Comparison of ENCODE assay signal across 14 mouse cellular contexts in the genomic region with DNA sequence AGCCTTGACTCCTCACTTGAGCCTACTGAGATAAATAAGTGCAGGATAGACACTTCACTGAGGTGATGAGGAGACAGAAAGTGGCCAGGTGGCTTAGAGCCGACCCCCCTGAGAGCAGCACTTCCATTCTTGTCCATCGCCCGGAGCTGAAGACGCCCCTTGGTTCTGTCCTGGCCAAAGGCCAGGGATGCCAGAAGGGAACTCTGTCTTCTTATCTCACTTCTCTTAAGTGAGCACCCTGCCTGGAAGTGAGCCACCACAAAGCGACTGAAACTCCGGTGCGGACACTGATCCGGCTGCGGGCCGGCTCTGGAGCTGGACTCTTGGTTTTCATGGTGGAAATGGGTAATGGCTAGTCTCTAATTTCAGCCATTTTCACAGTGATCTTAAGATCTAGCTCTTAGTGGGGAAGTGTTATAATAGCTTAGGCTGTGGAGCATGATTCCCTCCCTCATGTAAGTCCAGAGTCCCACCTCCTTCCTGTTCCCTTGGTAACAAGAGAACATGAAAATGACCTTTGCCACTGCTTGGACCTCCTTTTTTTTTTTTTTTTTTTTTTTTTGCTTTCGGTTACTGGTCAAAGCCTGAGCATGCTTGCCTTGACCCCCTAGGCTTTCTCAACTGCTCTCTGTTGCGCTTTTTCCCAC. TPM values are rescaled to one million over a fixed set of nuclear protein-coding genes. Genes with fewer than 3 reads are reported as not detected.
DNase-seq lines count a peak whose midpoint lies in the region; ATAC-seq and TF ChIP-seq lines count a peak whose summit lies in the region.
"Had no signal": no experiment of that assay in that cellular context is flagged by ENCODE, and none has a peak within 500 bp of the region (broad histone marks: within the 10 kb centered on the region; RNA-seq: fewer than 3 reads in every experiment).

No protein-coding gene starts in this region.

- no peak overlapping the region for H3K9ac ChIP-seq in liver, adult 2 months (ENCODE audit: low read depth, low read length)

- 51% methylated on average over 12 of the region's 12 CpGs for WGBS in liver, adult 2 months

- ATAC-seq in megakaryocyte-erythroid progenitor cell, adult 5-6 weeks (replicated peaks; ENCODE audit: low FRiP score, low TSS enrichment, poor library complexity, severe bottlenecking) = 0 out of 2 replicates have a peak, but pooled peaks have one; percentile 18
- ATAC-seq in granulocyte monocyte progenitor cell, adult 5-6 weeks (replicated peaks; ENCODE audit: poor library complexity, severe bottlenecking) = no peak
- ATAC-seq: hindbrain, postnatal 0 days had no signal

- H3K27me3 ChIP-seq in liver, adult 2 months (ENCODE audit: control insufficient read depth, insufficient read depth, low read length) = no peaks in the 10 kb centered on the region

- no peak for TF ChIP-seq CTCF in liver, adult 2 months (IDR thresholded peaks at IDR 0.05; ENCODE audit: low read depth, low read length)

- peaks cover 2% of the 10 kb centered on the region; the same call in 1 of the 2 replicates for H3K4me1 ChIP-seq in liver, adult 2 months (ENCODE audit: control insufficient read depth, insufficient read depth, low read length)

- H3K4me3 ChIP-seq in liver, adult 2 months (ENCODE audit: insufficient read depth, low read depth, low read length) = no peak overlapping the region
- H3K4me3 ChIP-seq: forebrain, embryonic 10.5 days; gastrocnemius, adult 2 months; myocyte had no signal

- H3K79me2 ChIP-seq in liver, adult 2 months (ENCODE audit: control insufficient read depth, insufficient read depth, low read length) = no peaks in the 10 kb centered on the region

- H3K36me3 ChIP-seq in liver, adult 2 months (ENCODE audit: control insufficient read depth, insufficient read depth, low read length) = no peaks in the 10 kb centered on the region
- H3K36me3 ChIP-seq: forebrain, embryonic 10.5 days had no signal

- DNase-seq in adrenal gland, adult (ENCODE audit: inconsistent age in 2 of 2, low spot score in 1 of 2) = peak; percentile 12 to 38
- no peak for DNase-seq in adrenal gland, adult 8-10 months
- DNase-seq in liver, adult 2 months (ENCODE audit: extremely low read depth, low read depth, low spot score) = peak; percentile 5
- DNase-seq in liver = no peak
- peak; percentile 11 for DNase-seq in kidney, adult 18-20 months
- DNase-seq in thymus, adult 18-20 months = no peak
- DNase-seq: cerebellum, adult 11 months; gastrocnemius, adult 2 months; layer of hippocampus, adult 9-11 months had no signal

- TF ChIP-seq POLR2A in liver, adult 2 months (IDR thresholded peaks at IDR 0.05; ENCODE audit: extremely low read depth, insufficient read depth, low read length) = no peak

- no peak overlapping the region for H3K27ac ChIP-seq in liver, adult 2 months (replicated peaks; ENCODE audit: insufficient read depth, low read depth, low read length)
- H3K27ac ChIP-seq: forebrain, embryonic 10.5 days; gastrocnemius, adult 2 months; hindbrain, postnatal 0 days had no signal

RNA-seq across cellular contexts. Expression of gene Llph, which starts 52.7 kb away (rescaled TPM):
- total RNA-seq in adrenal gland, adult 8-10 months (2022) = 10 to 100 TPM; 18.6 to 33.4 (median 22.0) TPM
- 10.5 and 15.2 TPM in 2 replicates for total RNA-seq in liver, adult 2 months (2014; rRNA removed)
- 4.0 and 4.9 TPM in 2 replicates for polyA plus RNA-seq in liver, adult 2 months (2012; rRNA removed)
- 85.9 and 124 TPM in 2 replicates for total RNA-seq in megakaryocyte-erythroid progenitor cell, adult 5-6 weeks (2014; fragmentation: Nextera tagmentation)
- total RNA-seq in megakaryocyte-erythroid progenitor cell, adult 5-6 weeks (2017) = 101 and 109 TPM in 2 replicates
- 73.4 and 83.8 TPM in 2 replicates for total RNA-seq in granulocyte monocyte progenitor cell, adult 5-6 weeks (2014; fragmentation: Nextera tagmentation)
- total RNA-seq in granulocyte monocyte progenitor cell, adult 5-6 weeks (2017) = 80.4 and 84.9 TPM in 2 replicates

Comparison
In these comparisons a context has a peak if more than half of its experiments do, and no peak if none do; other contexts are left out.
1. DNase-seq: peak in adrenal gland, adult (2 of 2), liver, adult 2 months (single experiment) and kidney, adult 18-20 months (single experiment); none in adrenal gland, adult 8-10 months (single experiment), liver (single experiment) and thymus, adult 18-20 months (0 of 2).